Mouse (Mus musculus) midbrain, embryonic 16.5 days (tissue): ENCODE data around the gene Klra2. TPM values are rescaled to one million over a fixed set of nuclear protein-coding genes. Genes with fewer than 3 reads are reported as not detected.

Source experiments
- ATAC-seq: fragments of 200-750 bp; cut with Nextera tagmentation; 2 replicates; pipeline ENCODE4 v1.8.0; 2017; ENCODE audit warnings: moderate TSS enrichment
- H3K27ac ChIP-seq: fragments of 300-500 bp; sonication (generic); 2 replicates; pipeline ENCODE4 v1.5.1; 2014; ENCODE audit warnings: mild to moderate bottlenecking, low read length, mixed read lengths
- H3K27me3 ChIP-seq: fragments of 300-500 bp; sonication (generic); 2 replicates; pipeline ENCODE4 v1.6.1; 2014; ENCODE audit warnings: low read depth, low read length, mixed read lengths; ENCODE audit not compliant: control insufficient read depth, insufficient read depth
- H3K36me3 ChIP-seq: fragments of 300-500 bp; sonication (generic); 2 replicates; pipeline ENCODE4 v1.6.1; 2014; ENCODE audit warnings: mild to moderate bottlenecking, low read length, moderate library complexity, mixed read lengths; ENCODE audit not compliant: control insufficient read depth, insufficient read depth
- H3K4me1 ChIP-seq: fragments of 300-500 bp; sonication (generic); 2 replicates; pipeline ENCODE4 v1.6.1; 2014; ENCODE audit warnings: mild to moderate bottlenecking, low read length, mixed read lengths; ENCODE audit not compliant: control insufficient read depth, insufficient read depth
- H3K4me2 ChIP-seq: fragments of 300-500 bp; sonication (generic); 2 replicates; pipeline ENCODE4 v1.6.1; 2014; ENCODE audit warnings: mild to moderate bottlenecking, low read length, mixed read lengths
- H3K4me3 ChIP-seq: fragments of 300-500 bp; sonication (generic); 2 replicates; pipeline ENCODE4 v1.5.1; 2014; ENCODE audit warnings: low read depth, mild to moderate bottlenecking, low read length, moderate library complexity, mixed read lengths
- H3K9ac ChIP-seq: fragments of 300-500 bp; sonication (generic); 2 replicates; pipeline ENCODE4 v1.6.1; 2014; ENCODE audit warnings: low read depth, low read length, mixed read lengths
- H3K9me3 ChIP-seq: fragments of 300-500 bp; sonication (generic); replicated peaks from 2 replicates; pipeline ENCODE4 v1.6.1; 2014; ENCODE audit warnings: mild to moderate bottlenecking, low read length, mixed read lengths; ENCODE audit not compliant: control insufficient read depth, poor library complexity, severe bottlenecking
- WGBS: fragments of 180-500 bp; shearing (Covaris S2); extraction: QIAGEN DNeasy Blood & Tissue Kit; methylation state at CpG from one replicate; pipeline ENCODE4 v1.1.7; 2014; 5-methylcytosine and 5-hydroxymethylcytosine counted together
- polyA plus RNA-seq: library from polyadenylated mRNA; unstranded; fragments of >200 nt; fragmentation: Nextera tagmentation; extraction: Ambion mirVana; gene quantifications from 2 replicates; pipeline ENCODE4 v1.2.1, GENCODE M21; 2015

The Klra2 gene
- polyA plus RNA-seq, 1 experiment from 2014 or later: 0.10 TPM

DNA sequence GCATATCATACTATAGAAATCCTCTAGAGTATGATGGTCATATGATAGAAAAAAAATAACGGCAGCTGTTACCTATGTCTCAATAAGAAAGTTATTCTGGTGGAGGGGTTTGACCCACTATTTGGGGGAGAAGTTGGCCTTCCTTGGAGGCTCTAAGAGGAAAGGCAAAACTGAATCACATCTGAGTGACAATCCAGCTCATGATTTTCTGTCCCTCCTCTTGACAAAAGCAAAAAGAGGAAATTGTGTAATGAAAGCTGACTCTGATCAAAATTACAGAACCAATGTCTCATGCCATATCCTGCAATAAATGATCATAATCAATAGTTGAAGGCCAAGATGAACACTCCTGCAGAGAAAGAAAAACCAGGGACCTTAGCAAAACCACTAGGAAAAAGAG, 25.1 kb upstream of the Klra2 start:
- Histone ChIP-seq H3K9me3 (no peaks in the 10 kb centered on the region), H3K4me3 (no peak overlapping the region), H3K27ac (no peak overlapping the region), H3K9ac (no peak overlapping the region), H3K4me2 (no peak overlapping the region), H3K36me3 (peaks cover 9% of the 10 kb centered on the region), H3K4me1 (no peaks in the 10 kb centered on the region), H3K27me3 (no peaks in the 10 kb centered on the region)
- no peak for ATAC-seq
- 84% methylated on average over 1 of the region's 1 CpGs for WGBS

DNA sequence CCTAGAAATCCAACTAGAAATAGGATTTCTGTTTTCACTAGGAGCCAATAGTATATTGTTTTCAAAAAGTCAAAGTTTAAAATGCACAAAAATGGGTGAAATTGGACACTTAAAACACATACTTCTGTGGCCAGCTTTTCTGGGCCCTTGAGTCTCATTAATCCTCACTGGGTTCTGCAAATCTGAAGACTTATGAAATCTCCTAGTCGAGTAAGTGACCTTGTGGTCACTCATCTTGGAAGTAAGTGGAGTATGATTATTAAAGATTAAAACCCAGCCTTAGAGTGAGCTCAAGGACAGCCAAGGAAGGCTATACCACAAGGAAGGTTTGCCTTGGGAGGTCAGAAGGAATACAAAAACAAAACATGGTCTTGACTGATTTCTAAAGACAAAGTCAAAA, 23.1 kb upstream of the Klra2 start:
- no peak overlapping the region for H3K4me2 ChIP-seq
- H3K9ac ChIP-seq: no peak overlapping the region
- no peaks in the 10 kb centered on the region; the same call in 1 of the 2 replicates for H3K36me3 ChIP-seq
- H3K4me1 ChIP-seq: no peaks in the 10 kb centered on the region
- H3K4me3 ChIP-seq: no peak overlapping the region
- no peak overlapping the region for H3K27ac ChIP-seq
- no peaks in the 10 kb centered on the region for H3K27me3 ChIP-seq
- WGBS: 68% methylated on average over 1 of the region's 1 CpGs
- no peaks in the 10 kb centered on the region for H3K9me3 ChIP-seq
- no peak for ATAC-seq

DNA sequence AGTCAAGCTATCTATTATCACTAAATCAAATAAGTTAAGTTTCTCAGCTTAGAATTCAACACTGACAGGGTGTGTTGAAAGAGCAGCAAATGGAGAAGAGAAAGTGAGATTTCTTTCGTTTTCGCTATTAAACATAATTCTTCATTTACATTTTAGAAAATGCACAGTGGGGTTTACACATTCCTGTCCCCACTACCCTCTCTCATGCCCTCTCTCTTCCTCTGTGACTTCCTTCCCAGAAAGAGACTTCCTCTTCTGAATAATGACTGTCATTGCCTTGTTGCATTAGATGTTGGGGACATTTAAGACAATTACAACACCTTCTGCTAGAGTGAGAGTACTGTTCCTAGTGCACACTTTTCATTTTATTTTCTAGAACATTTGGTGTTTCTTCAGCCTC, 22.4 kb upstream of the Klra2 start:
- no peak for ATAC-seq
- no peaks in the 10 kb centered on the region for H3K27me3 ChIP-seq
- no peak overlapping the region for H3K4me2 ChIP-seq
- no peak overlapping the region for H3K27ac ChIP-seq
- H3K4me3 ChIP-seq: no peak overlapping the region
- no peaks in the 10 kb centered on the region for H3K9me3 ChIP-seq
- H3K4me1 ChIP-seq: no peaks in the 10 kb centered on the region
- 90% methylated on average over 2 of the region's 2 CpGs for WGBS
- no peak overlapping the region for H3K9ac ChIP-seq
- H3K36me3 ChIP-seq: no peaks in the 10 kb centered on the region

DNA sequence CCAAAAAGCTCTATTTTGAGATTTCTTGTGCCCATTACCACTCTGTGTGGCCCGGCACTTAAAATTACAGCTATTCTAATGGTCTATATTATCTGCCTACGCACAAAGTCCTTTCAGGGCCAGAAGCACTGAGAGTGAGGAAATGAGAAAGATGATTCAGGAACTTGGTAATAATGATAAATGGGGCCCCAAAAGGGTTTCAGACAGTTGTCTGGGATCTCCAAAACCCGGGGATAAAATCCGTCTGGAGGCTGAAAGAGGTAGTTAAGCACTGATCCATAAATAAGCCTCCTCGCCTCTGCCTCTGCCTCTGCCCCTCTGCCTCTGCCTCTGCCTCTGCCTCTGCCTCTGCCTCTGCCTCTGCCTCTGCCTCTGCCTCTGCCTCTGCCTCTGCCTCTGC, 17.0 kb upstream of the Klra2 start:
- no peak for ATAC-seq
- Histone ChIP-seq H3K27ac (no peak overlapping the region), H3K4me1 (no peaks in the 10 kb centered on the region), H3K36me3 (no peaks in the 10 kb centered on the region), H3K4me3 (no peak overlapping the region), H3K4me2 (no peak overlapping the region), H3K9ac (no peak overlapping the region), H3K9me3 (peaks cover 4% of the 10 kb centered on the region; the same call in 1 of the 2 replicates), H3K27me3 (no peaks in the 10 kb centered on the region)
- WGBS: 89% methylated on average over 5 of the region's 5 CpGs

DNA sequence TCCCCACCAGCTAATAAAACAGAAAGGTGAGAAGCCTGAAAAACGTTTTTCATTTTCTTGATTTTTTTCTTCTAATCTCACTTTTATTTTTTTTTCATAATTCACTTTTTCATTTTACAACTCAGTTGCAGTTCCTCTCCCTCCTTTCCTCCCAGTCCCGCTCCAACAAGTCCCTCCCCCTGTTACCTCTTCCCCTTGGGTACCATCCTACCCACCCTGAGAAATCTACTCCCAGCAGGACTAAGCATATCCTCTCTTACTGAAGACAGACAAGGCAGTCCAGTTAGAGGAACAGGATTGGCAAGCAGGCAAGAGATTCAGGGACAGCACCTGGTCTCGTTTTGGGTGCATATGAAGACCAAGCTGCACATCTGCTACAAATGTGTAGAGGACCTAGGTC, 15.6 kb upstream of the Klra2 start:
- no peak for ATAC-seq
- WGBS: 62% methylated on average over 3 of the region's 3 CpGs
- H3K4me2 ChIP-seq: no peak overlapping the region
- H3K9me3 ChIP-seq: peaks cover 4% of the 10 kb centered on the region; the same call in 1 of the 2 replicates
- no peaks in the 10 kb centered on the region for H3K36me3 ChIP-seq
- no peak overlapping the region for H3K27ac ChIP-seq
- H3K4me3 ChIP-seq: no peak overlapping the region
- no peaks in the 10 kb centered on the region for H3K27me3 ChIP-seq
- H3K9ac ChIP-seq: no peak overlapping the region
- no peaks in the 10 kb centered on the region for H3K4me1 ChIP-seq

DNA sequence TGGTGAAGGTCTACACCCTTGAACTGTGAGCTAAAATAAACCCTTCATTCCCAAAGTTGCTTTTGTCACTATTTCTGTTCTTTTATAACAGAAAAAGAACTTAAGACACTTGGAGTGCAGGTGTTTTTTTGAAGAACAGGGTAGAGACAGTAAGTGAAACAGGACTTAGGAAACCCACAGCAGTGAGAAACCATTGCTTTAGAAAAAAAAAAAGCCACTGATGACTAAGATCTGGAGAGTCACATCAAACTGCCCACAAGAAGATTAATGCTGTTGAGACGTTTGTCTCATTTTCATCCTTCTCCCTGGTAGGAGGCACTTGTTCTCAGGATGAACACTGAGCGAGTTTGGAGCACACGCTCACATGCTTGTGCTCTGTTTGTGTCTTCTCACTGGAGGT, 14.8 kb upstream of the Klra2 start:
- ATAC-seq: no peak
- H3K36me3 ChIP-seq: no peaks in the 10 kb centered on the region
- H3K9me3 ChIP-seq: peaks cover 4% of the 10 kb centered on the region; the same call in 1 of the 2 replicates
- no peaks in the 10 kb centered on the region for H3K4me1 ChIP-seq
- H3K4me2 ChIP-seq: no peak overlapping the region
- H3K27ac ChIP-seq: no peak overlapping the region
- H3K9ac ChIP-seq: no peak overlapping the region
- H3K27me3 ChIP-seq: no peaks in the 10 kb centered on the region
- no peak overlapping the region for H3K4me3 ChIP-seq
- WGBS: 89% methylated on average over 3 of the region's 3 CpGs

DNA sequence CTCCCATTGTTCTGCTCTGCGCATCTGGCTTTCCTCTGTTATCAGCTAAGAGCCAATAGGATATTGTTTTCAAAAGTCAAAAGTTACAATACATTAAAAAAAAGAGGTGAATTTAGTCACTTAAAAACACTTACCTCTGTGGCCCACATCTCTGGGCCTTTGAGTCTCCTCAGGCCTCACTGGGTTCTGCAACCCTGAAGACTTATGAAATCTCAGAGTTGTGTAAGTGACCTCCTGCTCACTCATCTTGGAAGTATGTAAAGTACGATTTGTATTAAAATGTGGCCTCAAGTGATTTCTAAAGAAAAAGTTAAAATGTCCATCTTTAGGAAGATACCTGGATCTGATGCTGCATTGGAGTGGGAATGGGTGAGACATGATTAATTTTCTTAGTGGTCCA, 2.1 kb downstream of the Klra2 start:
- no peaks in the 10 kb centered on the region for H3K4me1 ChIP-seq
- WGBS: 76% methylated on average over 2 of the region's 2 CpGs
- H3K9me3 ChIP-seq: 0 out of 2 replicates have a peak, but pooled peaks cover 3% of the 10 kb centered on the region
- no peak overlapping the region for H3K27ac ChIP-seq
- no peak for ATAC-seq
- no peak overlapping the region for H3K4me2 ChIP-seq
- H3K4me3 ChIP-seq: no peak overlapping the region
- no peaks in the 10 kb centered on the region for H3K27me3 ChIP-seq
- H3K9ac ChIP-seq: no peak overlapping the region
- no peaks in the 10 kb centered on the region for H3K36me3 ChIP-seq

Other genes starting within 250 kb of the Klra2 start
- gene Magohb, start 45.9 kb upstream of the Klra2 start, polyA plus RNA-seq: 34.7 and 41.1 TPM in 2 replicates
- 5.6 and 6.1 TPM in 2 replicates for gene Styk1, start 106.2 kb upstream of the Klra2 start, polyA plus RNA-seq
- 21.6 and 25.4 TPM in 2 replicates for gene Ybx3, start 141.1 kb upstream of the Klra2 start, polyA plus RNA-seq
- not detected in 2 replicates for gene 5430401F13Rik, start 239.0 kb upstream of the Klra2 start, polyA plus RNA-seq
- not detected in 2 replicates for gene Gm6619, start 239.0 kb upstream of the Klra2 start, polyA plus RNA-seq